Mouse (Mus musculus) left cerebral cortex, adult 18-20 months (tissue): Measurements from ENCODE around the gene Fam129a. TPM values are rescaled to one million over a fixed set of nuclear protein-coding genes. Genes with fewer than 3 reads are reported as not detected.
"Not testable (repeated sequence)": the region's sequence is repeated elsewhere in the genome, so short reads cannot be mapped to it uniquely, and the experiment has no call there.

Experiments
- DNase-seq, 2 experiments: peaks; one replicate each; pipeline ENCODE4 v3.0.0; 2021 to 2022; ENCODE audit warnings: low spot score in 2 of 2, mixed read lengths in 1 of 2
- total RNA-seq, 2 experiments: library from RNA; stranded (reverse); gene quantifications; 2 replicates each; pipeline ENCODE4 v1.2.3; 2021

Fam129a gene
- total RNA-seq, 2 experiments from 2014 or later, result 1.4 to 1.5 TPM

GRCm38 (mm10) chr1:151583457-151584181 lies 12.6 kb downstream of the Fam129a start:
- no peak for DNase-seq

GRCm38 (mm10) chr1:151584182-151584471 lies 13.1 kb downstream of the Fam129a start:
- DNase-seq, result no peak

GRCm38 (mm10) chr1:151584565-151585216 lies 13.7 kb downstream of the Fam129a start:
- no peak for DNase-seq

- no peak for DNase-seq
Observed at GRCm38 (mm10) chr1:151585647-151586046, 14.7 kb downstream of the Fam129a start.

- DNase-seq, result no peak
Observed at GRCm38 (mm10) chr1:151592085-151593017, 21.4 kb downstream of the Fam129a start.

GRCm38 (mm10) chr1:151594906-151595305 lies 23.9 kb downstream of the Fam129a start:
- DNase-seq, result no peak

GRCm38 (mm10) chr1:151595600-151596299 lies 24.8 kb downstream of the Fam129a start:
- DNase-seq, result no peak

GRCm38 (mm10) chr1:151596562-151596961 lies 25.6 kb downstream of the Fam129a start:
- no peak for DNase-seq

- no peak for DNase-seq
Observed at GRCm38 (mm10) chr1:151597677-151598297, 26.8 kb downstream of the Fam129a start.

GRCm38 (mm10) chr1:151598876-151599275 lies 27.9 kb downstream of the Fam129a start:
- no peak for DNase-seq

GRCm38 (mm10) chr1:151604328-151604727 lies 33.3 kb downstream of the Fam129a start:
- no peak for DNase-seq

- not testable (repeated sequence) for DNase-seq
Observed at GRCm38 (mm10) chr1:151607957-151608356, 37.0 kb downstream of the Fam129a start.

GRCm38 (mm10) chr1:151610621-151611020 lies 39.6 kb downstream of the Fam129a start:
- DNase-seq, result no peak

GRCm38 (mm10) chr1:151614320-151614935 lies 43.4 kb downstream of the Fam129a start:
- no peak for DNase-seq

GRCm38 (mm10) chr1:151615625-151616024 lies 44.6 kb downstream of the Fam129a start:
- no peak for DNase-seq

- peak; percentile 25 to 64 for DNase-seq
Observed at GRCm38 (mm10) chr1:151616555-151617205, 45.7 kb downstream of the Fam129a start.

GRCm38 (mm10) chr1:151618251-151618650 lies 47.3 kb downstream of the Fam129a start:
- DNase-seq, result no peak

- DNase-seq, result no peak
Observed at GRCm38 (mm10) chr1:151619281-151619711, 48.3 kb downstream of the Fam129a start.

GRCm38 (mm10) chr1:151620730-151621129 lies 49.7 kb downstream of the Fam129a start:
- no peak for DNase-seq
